Mouse (Mus musculus): ENCODE results near the gene Arl5c.

DNA sequence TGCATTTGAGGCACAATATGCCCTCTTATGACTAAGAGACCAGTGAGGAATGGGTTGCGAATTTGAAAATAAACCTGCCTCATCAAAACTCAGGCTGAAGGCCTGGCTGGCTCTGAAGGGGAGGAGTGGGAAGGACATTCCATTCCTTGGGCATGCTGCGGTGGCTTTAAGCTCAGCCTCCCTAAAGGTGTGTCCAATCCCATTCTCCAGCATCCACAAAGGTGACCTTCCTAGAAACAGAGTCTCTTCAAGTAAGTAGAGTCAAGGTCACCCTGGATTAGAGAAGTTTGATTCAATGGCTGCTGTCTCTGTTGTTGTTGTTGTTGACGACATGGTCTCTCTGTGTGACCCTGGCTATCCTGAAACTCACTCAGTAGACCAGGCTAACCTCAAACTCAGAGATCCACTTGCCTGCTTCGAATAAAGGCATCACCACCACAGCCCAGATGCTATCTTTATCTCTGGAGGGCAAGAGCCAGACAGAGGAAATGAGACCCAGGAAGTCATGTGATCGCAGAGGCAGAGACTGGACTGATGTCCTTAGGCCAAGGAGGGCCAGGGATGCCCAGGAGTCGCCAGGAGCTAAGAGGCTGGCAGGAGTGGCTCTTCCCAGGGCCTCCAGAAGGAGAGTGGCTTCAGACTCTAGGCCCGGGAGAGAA is 37.2 kb downstream of the Arl5c start:
- TF ChIP-seq CTCF (IDR thresholded peaks at IDR 0.05; ENCODE audit: low read depth) = no peak
- no peak for TF ChIP-seq EP300 (IDR thresholded peaks at IDR 0.05; ENCODE audit: low read depth)

Measured in heart, postnatal 0 days (tissue).